Mouse (Mus musculus): Measurements from ENCODE around the gene Hist1h2bp. TPM values are rescaled to one million over a fixed set of nuclear protein-coding genes. Genes with fewer than 3 reads are reported as not detected.
"Not testable (repeated sequence)": the region's sequence is repeated elsewhere in the genome, so short reads cannot be mapped to it uniquely, and the experiment has no call there.

Gene Hist1h2bp
- total RNA-seq, 1 experiment from 2014 or later: 38.3 TPM

DNA sequence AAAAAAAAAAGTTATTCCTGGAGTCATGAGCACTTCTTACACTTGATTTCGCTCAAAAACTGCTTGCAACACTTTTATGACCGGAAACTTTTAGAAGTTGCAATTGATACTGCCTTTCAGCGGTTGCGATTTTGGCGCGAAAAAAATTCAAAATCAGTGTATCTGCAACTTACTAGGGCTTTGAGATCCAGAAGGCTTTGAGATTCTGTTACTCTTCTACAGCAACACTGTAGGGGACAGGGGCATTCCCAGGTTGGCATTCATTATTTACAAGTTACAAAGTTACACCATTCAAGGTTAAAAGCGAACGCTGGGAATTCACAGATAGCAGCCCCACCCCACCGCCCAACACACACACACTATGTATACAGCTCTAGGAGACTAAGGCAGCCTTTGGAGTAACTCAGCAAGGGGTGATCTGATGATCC, 3.5 kb upstream of the Hist1h2bp start:
- no peak for DNase-seq

DNA sequence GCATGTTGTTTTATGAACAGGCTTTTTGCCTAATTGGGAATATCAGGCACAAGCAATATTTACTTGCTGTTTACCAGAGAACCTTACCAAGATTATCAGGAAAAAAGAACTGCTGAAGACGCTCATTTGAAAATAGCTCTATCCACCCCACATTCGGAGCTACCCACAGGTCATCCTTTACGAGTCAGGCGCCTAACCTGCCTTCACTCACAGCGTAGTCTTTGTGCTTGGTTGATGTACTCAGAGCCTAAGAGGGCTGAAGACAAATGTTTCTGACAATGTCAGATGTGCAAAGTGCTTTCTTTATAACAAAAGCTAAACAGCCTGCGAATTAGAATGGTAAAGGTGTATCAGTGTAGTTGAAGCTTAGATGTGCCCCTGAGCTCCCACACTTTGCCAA, 3.0 kb upstream of the Hist1h2bp start:
- no peak for DNase-seq

DNA sequence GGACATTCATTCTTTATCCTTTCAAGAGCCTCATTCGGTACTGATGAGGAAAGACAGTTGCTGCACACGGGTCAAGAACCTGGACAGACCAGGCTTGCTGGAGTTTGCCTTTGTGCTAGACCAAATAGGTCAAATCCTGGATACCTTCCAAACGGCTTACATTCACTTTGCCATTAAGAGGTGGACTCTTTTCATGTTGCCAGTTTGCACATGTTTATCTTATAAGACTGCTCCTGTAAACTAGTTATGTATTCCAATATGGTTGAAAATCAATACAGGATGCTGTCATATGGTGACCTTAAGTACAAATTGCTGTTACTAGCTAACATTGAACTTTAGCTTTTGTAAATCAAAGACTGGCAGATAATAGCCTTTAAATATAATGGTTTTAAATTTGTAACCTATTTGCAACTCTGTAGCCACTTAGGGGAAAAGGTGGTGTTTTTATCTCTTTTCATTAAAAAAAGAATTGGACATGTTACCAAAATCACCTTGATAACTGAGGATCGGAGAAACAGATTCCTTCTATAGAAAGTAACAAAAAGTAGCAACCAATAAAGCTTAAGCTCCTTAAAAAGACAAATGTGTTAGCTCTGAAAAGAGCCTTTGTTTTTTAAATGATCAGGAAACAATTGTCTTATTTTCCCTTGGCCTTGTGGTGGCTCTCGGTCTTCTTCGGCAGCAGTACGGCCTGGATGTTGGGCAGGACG, 917 bp upstream of the Hist1h2bp start:
- no peak for DNase-seq

DNA sequence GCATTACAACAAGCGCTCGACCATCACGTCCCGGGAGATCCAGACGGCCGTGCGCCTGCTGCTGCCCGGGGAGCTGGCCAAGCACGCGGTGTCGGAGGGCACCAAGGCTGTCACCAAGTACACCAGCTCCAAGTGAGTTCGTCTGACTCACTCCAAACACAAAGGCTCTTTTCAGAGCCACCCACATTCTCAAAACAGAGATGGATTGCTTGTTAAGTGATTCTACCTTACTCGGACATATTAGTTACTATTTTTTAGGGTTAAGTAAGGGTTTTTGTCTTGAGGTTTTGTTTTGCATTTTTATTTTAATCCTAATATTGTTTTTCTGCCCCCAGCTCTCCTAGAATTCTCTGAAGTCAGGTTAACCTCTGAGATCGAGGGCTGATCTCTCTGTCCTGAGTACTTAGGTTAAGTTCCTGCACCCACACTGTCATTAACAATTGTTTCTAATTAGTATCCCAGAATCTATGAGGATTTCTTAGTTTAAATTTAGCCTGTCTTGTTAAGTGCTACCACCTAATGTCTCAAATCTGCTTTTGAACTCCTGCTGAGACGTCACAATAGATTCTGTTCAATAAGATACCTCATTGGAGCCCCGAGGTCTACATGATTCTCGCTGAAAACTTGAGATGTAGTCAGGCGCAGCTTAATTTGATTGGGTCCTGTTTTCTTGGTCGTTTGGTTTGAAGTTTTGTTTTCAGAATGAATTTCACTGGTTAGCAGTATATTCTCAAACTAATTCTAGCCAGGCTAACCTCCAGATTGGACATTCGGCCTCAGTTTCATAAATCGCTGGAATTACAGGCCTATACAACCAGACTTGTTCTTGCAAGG, 716 bp downstream of the Hist1h2bp start:
- no peak for DNase-seq

DNA sequence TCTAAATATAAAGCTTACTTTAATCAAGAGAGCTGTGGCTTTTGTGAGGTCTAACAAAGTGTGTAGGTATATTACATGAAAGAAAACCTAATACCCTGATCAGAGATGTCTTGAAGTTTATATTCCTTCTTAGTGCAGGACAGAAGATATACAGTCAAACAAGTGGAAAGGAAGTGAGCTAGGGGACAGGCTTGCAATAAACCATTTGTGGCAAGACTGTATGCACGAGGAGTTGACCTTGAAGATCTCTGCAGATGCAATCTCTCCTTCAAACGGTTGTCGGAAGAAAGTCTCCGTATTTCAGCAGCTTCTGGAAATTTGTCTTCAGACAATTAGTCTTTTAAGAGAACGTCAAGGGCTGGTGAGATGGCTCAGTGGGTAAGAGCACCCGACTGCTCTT, 2.7 kb downstream of the Hist1h2bp start:
- no peak for DNase-seq

DNA sequence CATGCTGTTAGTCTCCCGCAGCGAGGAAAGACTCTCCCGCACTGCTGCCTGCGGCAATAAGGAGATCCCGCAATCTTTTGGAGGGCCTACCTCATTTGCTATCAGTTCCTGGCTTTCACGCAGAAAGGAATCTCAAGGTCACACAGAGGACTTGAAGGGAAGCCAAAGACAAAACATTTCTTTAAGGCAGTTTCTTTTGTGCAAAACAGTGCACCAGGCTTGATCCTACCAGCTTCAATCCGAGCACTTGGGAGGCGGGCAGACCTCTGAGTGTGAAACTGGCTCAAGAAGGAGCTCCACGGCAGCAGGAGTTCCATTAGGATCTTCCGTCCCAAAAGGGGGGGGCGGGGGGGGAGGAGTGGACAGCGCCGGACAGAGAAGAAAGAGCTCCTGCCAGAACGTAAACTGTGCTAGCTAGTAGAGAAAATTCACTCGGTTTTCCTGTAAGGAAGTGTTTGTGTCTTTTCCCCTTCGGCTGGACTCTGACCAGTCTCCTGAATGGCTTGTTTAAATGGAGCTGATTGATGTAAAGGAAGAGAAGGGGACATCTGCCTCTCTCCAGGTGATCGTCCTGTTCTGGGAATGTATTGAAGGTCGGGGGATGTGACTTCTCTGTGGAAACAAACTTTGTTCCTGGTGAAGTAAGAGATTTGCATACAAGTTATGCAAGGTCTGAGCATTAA, 3.5 kb downstream of the Hist1h2bp start:
- DNase-seq: no peak

DNA sequence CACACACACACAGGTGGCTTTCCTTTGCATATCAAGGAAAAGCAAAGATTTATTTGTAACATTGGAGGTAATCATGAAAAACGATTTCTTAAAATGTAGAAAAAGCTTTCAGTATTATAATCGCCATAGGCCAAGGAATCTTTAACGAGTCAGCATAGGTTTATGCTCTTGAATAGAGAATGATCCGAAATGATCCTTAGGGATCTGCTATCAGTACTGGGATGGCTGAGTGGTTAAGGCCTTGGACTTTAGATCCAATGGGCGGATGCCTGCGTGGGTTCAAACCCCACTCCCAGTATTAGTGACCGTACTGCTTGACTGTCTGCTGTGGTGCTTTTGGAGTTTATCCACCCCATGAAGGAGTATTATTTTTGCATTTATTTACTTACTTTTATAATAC, 8.3 kb downstream of the Hist1h2bp start:
- DNase-seq: no peak

DNA sequence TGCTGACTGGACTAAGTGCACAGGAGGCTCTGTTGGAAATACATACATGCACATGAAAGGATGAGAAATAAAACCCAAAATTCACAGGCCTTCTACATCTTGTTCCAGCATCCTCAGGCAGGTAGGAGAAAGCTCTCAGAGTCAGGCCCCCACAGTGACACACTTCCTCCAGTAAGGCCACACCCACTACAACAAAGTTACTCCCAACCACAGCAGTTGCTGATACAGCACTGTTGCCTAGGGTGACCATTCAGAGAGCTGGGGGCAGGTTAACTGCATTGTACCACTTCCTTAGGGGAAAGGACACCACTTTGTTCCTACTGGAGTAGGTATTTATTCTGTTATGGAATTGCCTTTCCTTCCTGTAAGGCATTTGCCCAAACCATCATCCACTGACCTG, 9.9 kb downstream of the Hist1h2bp start:
- DNase-seq: not testable (repeated sequence)

DNA sequence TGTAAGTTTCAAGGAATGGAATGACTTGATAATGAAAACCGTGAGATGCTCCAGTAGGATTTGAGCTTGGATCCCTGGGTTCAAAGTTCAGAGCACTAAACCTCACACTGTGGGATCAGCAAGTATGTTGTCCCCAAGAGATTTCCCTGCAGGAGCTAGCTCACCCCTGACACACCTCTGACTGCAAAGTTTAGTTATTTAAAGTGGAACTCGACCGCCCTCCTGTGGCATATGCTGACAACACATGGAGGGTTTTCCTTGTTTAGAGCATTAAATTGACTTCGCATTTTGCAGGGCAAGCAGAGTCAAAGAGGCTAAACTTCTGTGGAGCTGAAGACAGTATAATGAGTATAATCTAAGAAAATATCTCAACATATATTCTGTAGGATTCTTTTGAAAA, 15.8 kb downstream of the Hist1h2bp start:
- not testable (repeated sequence) for DNase-seq

DNA sequence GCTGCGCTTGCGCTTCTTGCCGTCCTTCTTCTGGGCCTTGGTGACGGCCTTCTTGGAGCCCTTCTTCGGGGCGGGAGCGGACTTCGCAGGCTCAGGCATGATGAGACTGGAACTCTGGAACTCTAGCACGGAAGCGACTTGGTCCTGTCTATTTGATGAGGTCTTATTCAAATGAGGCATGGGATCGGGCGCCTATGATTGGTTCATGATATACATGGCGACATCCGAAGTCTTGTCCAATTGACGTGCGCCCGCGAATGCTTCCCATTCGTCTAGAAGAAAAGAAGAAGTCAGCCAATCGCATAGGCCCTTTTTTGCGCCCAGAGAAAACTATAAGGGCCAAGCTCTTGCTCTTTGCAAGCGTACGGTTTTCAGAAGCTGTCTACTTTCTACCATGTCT, 22.8 kb downstream of the Hist1h2bp start, which contains the start of the genes Hist1h2bq and Hist1h2ao:
Gene Hist1h2bq (minus strand): TSS at position 125 of the 400 bp plus-strand sequence.
Gene Hist1h2ao (plus strand): TSS at position 393 of the 400 bp plus-strand sequence.
- not testable (repeated sequence) for DNase-seq

DNA sequence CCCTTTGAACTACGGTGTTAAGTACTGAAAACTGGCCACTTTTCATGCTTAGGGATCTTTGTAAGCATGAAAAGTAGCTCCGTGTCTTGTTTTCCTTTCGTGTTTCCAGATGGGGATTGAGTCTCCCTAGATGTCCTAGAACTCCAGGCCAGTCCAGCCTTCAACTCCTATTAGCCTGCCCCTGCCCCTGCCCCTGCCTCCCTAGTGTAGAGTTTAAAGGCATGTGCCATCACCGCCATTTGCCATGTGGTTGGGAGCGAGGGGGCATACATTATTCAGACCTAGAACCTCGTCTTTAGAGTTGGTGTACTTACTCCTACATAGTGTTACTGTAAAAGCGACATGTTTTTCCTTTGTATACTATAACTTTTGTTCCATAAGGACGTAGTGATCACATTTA, 23.8 kb downstream of the Hist1h2bp start:
- DNase-seq: not testable (repeated sequence)

DNA sequence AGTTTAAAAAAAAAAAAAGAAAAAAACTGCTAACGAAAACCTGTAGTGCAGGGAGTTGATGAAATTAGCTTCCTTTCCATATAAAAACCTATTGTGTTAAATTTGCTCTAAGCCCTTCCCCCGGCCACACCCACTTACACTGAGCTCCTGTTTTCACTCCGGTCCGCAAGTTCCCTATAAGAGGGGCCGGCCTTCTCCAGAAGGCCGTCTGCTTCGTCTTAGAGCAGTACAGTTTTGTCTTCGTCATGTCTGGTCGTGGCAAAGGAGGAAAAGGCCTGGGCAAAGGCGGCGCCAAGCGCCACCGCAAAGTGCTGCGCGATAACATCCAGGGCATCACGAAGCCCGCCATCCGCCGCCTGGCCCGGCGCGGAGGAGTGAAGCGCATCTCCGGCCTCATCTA, 24.3 kb downstream of the Hist1h2bp start, which contains the start of gene Hist1h4m:
Gene Hist1h4m (plus strand): TSS at position 208 of the 400 bp plus-strand sequence.
- peak; percentile 38 for DNase-seq

DNA sequence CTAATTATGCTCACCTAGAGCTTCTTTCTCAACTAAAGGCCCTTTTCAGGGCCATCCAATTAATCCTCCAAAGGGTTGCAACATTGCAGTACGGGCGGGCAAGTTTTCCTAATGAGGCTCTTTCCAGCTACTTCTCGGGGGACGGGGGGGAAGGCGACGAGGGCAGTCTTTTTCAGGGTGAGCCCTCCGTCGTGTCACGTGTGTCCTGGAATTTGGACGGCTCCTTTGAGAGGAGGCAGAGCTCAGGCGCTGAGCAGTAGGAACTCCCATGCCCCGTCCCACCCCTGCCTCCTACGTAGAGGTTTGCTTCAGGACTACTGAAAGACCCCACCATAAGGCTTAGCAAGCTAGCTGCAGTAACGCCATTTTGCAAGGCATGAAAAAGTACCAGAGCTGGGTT, 24.8 kb downstream of the Hist1h2bp start:
- not testable (repeated sequence) for DNase-seq

DNA sequence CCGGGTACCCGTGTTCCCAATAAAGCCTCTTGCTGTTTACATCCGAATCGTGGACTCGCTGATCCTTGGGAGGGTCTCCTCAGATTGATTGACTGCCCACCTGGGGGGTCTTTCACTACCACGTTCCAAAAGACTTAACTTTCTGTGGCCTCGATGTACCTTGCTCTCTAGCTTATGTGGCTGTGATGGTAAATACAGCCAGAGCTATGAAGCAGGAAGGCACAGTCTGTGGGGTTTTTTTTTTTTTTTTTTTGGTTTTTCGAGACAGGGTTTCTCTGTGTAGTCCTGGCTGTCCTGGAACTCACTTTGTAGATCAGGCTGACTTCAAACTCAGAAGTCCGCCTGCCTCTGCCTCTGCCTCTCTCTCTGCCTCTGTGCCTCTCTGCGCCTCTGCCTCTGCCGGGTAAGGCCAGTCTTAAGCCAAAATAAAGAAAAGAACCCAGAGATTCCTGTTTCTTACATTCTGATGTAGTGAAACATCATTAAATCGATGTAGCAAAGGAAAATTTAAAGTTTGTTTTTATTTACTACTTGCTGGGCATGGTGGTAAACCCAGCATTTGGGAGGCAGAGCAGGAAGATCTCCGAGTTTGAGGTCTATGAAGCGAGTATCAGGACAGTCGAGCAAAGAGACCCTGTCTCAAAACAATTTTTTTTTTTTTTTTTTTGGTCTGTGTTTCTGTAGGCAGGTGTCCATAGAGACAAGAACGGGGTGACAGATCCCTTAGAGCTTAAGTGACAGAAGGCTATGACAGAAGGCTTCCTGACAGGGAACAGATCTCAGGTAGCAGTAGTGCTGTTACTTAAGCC, 33.0 kb downstream of the Hist1h2bp start:
- not testable (repeated sequence) for DNase-seq

DNA sequence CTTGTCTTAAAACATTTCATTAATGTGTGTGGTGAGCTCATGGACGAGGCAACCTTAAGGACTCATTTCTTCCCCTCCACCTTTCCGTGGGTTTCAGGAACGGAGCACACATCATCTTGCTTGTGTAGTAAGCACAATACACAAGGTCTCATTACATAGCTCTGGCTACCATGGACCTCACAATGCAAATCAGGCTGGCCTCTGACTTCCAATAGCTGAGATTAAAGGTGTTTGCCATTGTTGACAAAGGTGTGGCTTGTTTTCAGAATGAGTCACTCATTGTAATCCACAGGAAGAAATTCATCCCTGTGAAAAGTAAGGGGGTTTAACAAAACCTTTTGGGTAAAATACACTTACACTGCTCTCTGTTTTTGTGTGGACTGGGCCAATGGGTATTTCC, 41.2 kb downstream of the Hist1h2bp start:
- DNase-seq: no peak

DNA sequence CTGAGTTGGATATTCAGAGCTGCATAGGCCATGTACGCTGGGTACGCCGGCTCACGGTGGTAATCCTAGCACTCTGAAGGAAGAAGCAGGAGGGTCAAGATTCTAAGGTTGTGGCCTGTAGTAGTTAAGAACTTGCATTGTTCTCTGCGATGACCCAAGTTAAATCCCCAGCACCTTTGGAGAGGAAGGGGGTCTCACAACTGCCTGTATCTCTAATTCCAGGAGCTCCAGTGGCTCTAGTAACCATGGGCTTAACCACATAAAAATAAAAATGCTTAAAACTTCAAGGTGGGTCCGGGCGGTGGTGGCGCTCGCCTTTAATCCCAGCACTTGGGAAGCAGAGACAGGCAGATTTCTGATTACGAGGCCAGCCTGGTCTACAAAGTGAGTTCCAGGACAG, 43.1 kb downstream of the Hist1h2bp start:
- DNase-seq: no peak

DNA sequence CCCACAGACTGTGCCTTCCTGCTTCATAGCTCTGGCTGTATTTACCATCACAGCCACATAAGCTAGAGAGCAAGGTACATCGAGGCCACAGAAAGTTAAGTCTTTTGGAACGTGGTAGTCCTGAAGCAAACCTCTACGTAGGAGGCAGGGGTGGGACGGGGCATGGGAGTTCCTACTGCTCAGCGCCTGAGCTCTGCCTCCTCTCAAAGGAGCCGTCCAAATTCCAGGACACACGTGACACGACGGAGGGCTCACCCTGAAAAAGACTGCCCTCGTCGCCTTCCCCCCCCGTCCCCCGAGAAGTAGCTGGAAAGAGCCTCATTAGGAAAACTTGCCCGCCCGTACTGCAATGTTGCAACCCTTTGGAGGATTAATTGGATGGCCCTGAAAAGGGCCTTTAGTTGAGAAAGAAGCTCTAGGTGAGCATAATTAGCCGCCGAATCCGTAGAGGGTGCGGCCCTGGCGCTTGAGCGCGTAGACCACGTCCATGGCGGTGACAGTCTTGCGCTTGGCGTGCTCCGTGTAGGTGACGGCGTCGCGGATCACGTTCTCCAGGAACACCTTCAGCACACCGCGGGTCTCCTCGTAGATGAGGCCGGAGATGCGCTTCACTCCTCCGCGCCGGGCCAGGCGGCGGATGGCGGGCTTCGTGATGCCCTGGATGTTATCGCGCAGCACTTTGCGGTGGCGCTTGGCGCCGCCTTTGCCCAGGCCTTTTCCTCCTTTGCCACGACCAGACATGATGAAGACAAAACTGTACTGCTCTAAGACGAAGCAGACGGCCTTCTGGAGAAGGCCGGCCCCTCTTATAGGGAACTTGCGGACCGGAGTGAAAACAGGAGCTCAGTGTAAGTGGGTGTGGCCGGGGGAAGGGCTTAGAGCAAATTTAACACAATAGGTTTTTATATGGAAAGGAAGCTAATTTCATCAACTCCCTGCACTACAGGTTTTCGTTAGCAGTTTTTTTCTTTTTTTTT, 44.4 kb downstream of the Hist1h2bp start, which contains the start of gene Hist1h4n:
Gene Hist1h4n (minus strand): TSS at position 779 of the 977 bp plus-strand sequence.
- not testable (repeated sequence) for DNase-seq

DNA sequence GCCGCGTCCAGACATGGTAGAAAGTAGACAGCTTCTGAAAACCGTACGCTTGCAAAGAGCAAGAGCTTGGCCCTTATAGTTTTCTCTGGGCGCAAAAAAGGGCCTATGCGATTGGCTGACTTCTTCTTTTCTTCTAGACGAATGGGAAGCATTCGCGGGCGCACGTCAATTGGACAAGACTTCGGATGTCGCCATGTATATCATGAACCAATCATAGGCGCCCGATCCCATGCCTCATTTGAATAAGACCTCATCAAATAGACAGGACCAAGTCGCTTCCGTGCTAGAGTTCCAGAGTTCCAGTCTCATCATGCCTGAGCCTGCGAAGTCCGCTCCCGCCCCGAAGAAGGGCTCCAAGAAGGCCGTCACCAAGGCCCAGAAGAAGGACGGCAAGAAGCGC, 46.2 kb downstream of the Hist1h2bp start, which contains the start of the genes Hist1h2ap and Hist1h2br:
Gene Hist1h2ap (minus strand): TSS at position 47 of the 400 bp plus-strand sequence.
Gene Hist1h2br (plus strand): TSS at position 283 of the 400 bp plus-strand sequence.
- not testable (repeated sequence) for DNase-seq
